ENCODE assay signal across 17 mouse cellular contexts in the genomic region with DNA sequence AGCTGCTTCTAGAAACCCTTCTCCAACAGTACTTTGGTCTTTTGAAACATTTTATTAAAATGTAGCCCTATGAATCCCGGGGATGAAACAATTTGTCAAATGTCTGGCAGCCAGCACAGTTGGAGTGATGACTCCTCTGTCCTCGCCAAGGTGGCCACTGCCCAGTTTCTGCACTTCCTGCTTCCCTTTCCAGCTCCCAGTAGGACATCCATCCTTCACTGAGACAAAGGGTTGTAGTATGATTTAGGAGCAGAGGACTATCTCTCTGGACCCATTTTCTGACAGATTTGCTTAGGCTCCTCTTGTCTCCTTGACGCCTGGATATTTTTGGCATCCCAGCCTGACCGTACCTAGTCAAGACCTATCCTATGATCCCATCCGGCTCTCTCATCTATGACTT.
A peak's percentile ranks its signal among the peaks of the same experiment; 100 is the strongest.
DNase-seq lines count a peak whose midpoint lies in the region; ATAC-seq and TF ChIP-seq lines count a peak whose summit lies in the region.
"Had no signal": no experiment of that assay in that cellular context is flagged by ENCODE, and none has a peak within 500 bp of the region (broad histone marks: within the 10 kb centered on the region; RNA-seq: fewer than 3 reads in every experiment).

No protein-coding gene starts in this region.

- intact Hi-C loops in heart, postnatal 10 days (cut with DNase I) = no loop called here

- H3K9ac ChIP-seq in midbrain, postnatal 0 days (replicated peaks; ENCODE audit: low read length, poor library complexity, severe bottlenecking) = no peak overlapping the region
- no peak overlapping the region for H3K9ac ChIP-seq in midbrain, embryonic 16.5 days (ENCODE audit: low read depth, low read length)
- H3K9ac ChIP-seq: embryonic facial prominence, embryonic 15.5 days; forebrain, embryonic 15.5 days; liver, embryonic 12.5 days; neural tube, embryonic 12.5 days had no signal

- H3K4me3 ChIP-seq in midbrain, postnatal 0 days (ENCODE audit: low read depth, low read length) = no peak overlapping the region
- H3K4me3 ChIP-seq in midbrain, embryonic 16.5 days (ENCODE audit: low read depth, low read length) = no peak overlapping the region
- H3K4me3 ChIP-seq: embryonic facial prominence, embryonic 15.5 days; forebrain, embryonic 15.5 days; layer of hippocampus, adult 2 months; liver, embryonic 12.5 days; midbrain, embryonic 10.5 days; neural tube, embryonic 12.5 days had no signal

- H3K27ac ChIP-seq in midbrain, postnatal 0 days (ENCODE audit: low read depth, low read length) = no peak overlapping the region
- H3K27ac ChIP-seq in midbrain, embryonic 16.5 days (ENCODE audit: low read length) = no peak overlapping the region
- H3K27ac ChIP-seq: embryonic facial prominence, embryonic 15.5 days; forebrain, embryonic 15.5 days; hindbrain, postnatal 0 days; layer of hippocampus, adult 2 months; liver, embryonic 12.5 days; midbrain, embryonic 10.5 days; neural tube, embryonic 12.5 days had no signal

- H3K4me1 ChIP-seq in midbrain, postnatal 0 days (ENCODE audit: insufficient read depth, low read length) = no peaks in the 10 kb centered on the region
- H3K4me1 ChIP-seq in midbrain, embryonic 16.5 days (ENCODE audit: control insufficient read depth, insufficient read depth, low read length) = no peaks in the 10 kb centered on the region
- H3K4me1 ChIP-seq: embryonic facial prominence, embryonic 15.5 days; forebrain, embryonic 15.5 days; liver, embryonic 12.5 days; midbrain, embryonic 10.5 days; neural tube, embryonic 12.5 days had no signal

- no peak overlapping the region for H3K4me2 ChIP-seq in midbrain, postnatal 0 days (ENCODE audit: low read depth, low read length, poor library complexity, severe bottlenecking)
- no peak overlapping the region for H3K4me2 ChIP-seq in midbrain, embryonic 16.5 days (ENCODE audit: low read length)
- H3K4me2 ChIP-seq: embryonic facial prominence, embryonic 15.5 days; forebrain, embryonic 15.5 days; liver, embryonic 12.5 days; neural tube, embryonic 12.5 days had no signal

- no peak for ATAC-seq in midbrain, postnatal 0 days (ENCODE audit: low FRiP score)
- ATAC-seq in midbrain, embryonic 16.5 days = no peak
- ATAC-seq: forebrain, embryonic 15.5 days; hindbrain, postnatal 0 days; liver, embryonic 12.5 days; lung, postnatal 0 days had no signal

- no peaks in the 10 kb centered on the region for H3K27me3 ChIP-seq in midbrain, postnatal 0 days (ENCODE audit: insufficient read depth, low read length)
- no peaks in the 10 kb centered on the region for H3K27me3 ChIP-seq in midbrain, embryonic 16.5 days (ENCODE audit: control insufficient read depth, insufficient read depth, low read depth, low read length)
- H3K27me3 ChIP-seq: embryonic facial prominence, embryonic 15.5 days; forebrain, embryonic 15.5 days; liver, embryonic 12.5 days; neural tube, embryonic 12.5 days had no signal

- 88% methylated on average over 5 of the region's 5 CpGs for WGBS in midbrain, postnatal 0 days
- WGBS in midbrain, embryonic 16.5 days = 95% methylated on average over 5 of the region's 5 CpGs

- peak; percentile 10 to 23 for DNase-seq in heart, postnatal 10 days
- DNase-seq in heart, adult 8-10 months (ENCODE audit: low spot score) = no peak
- DNase-seq in cerebellum, adult 11 months = peak; percentile 39
- DNase-seq in gastrocnemius, adult 18-20 months (ENCODE audit: low spot score) = peak; percentile 34
- peak; percentile 60 to 74 for DNase-seq in kidney, postnatal 36 days
- DNase-seq in midbrain, postnatal 0 days (ENCODE audit: low spot score) = no peak
- DNase-seq in thymus, postnatal 14 days = no peak
- DNase-seq: retina, postnatal 1 day had no signal

- no peaks in the 10 kb centered on the region for H3K36me3 ChIP-seq in midbrain, postnatal 0 days (ENCODE audit: insufficient read depth, low read length)
- no peaks in the 10 kb centered on the region for H3K36me3 ChIP-seq in midbrain, embryonic 16.5 days (ENCODE audit: control insufficient read depth, insufficient read depth, low read length)
- H3K36me3 ChIP-seq: embryonic facial prominence, embryonic 15.5 days; forebrain, embryonic 15.5 days; liver, embryonic 12.5 days; midbrain, embryonic 10.5 days; neural tube, embryonic 12.5 days had no signal

- H3K9me3 ChIP-seq in midbrain, postnatal 0 days (ENCODE audit: low read length) = no peaks in the 10 kb centered on the region
- no peaks in the 10 kb centered on the region for H3K9me3 ChIP-seq in midbrain, embryonic 16.5 days (replicated peaks; ENCODE audit: control insufficient read depth, low read length, poor library complexity, severe bottlenecking)
- H3K9me3 ChIP-seq: embryonic facial prominence, embryonic 15.5 days; forebrain, embryonic 15.5 days; liver, embryonic 12.5 days; midbrain, embryonic 10.5 days; neural tube, embryonic 12.5 days had no signal

- TF ChIP-seq CTCF in midbrain, postnatal 0 days (IDR thresholded peaks at IDR 0.05) = no peak

Comparison
In these comparisons a context has a peak if more than half of its experiments do, and no peak if none do; other contexts are left out.
1. DNase-seq: peak in heart, postnatal 10 days (2 of 2), cerebellum, adult 11 months (single experiment), gastrocnemius, adult 18-20 months (single experiment) and kidney, postnatal 36 days (2 of 2); none in heart, adult 8-10 months (single experiment), midbrain, postnatal 0 days (single experiment) and thymus, postnatal 14 days (single experiment).